Mouse (Mus musculus) left cerebral cortex, adult 18-20 months (tissue): ENCODE data around the gene Cep164. TPM values are rescaled to one million over a fixed set of nuclear protein-coding genes. Genes with fewer than 3 reads are reported as not detected.
A peak's percentile ranks its signal among the peaks of the same experiment; 100 is the strongest.

Experiments used
- DNase-seq, 2 experiments: peaks; one replicate each; pipeline ENCODE4 v3.0.0; 2021 to 2022; ENCODE audit warnings: low spot score in 2 of 2, mixed read lengths in 1 of 2
- total RNA-seq, 2 experiments: library from RNA; stranded (reverse); gene quantifications; 2 replicates each; pipeline ENCODE4 v1.2.3; 2021

Gene Cep164
- total RNA-seq, 2 experiments from 2014 or later: 12.1 to 13.4 TPM

DNA sequence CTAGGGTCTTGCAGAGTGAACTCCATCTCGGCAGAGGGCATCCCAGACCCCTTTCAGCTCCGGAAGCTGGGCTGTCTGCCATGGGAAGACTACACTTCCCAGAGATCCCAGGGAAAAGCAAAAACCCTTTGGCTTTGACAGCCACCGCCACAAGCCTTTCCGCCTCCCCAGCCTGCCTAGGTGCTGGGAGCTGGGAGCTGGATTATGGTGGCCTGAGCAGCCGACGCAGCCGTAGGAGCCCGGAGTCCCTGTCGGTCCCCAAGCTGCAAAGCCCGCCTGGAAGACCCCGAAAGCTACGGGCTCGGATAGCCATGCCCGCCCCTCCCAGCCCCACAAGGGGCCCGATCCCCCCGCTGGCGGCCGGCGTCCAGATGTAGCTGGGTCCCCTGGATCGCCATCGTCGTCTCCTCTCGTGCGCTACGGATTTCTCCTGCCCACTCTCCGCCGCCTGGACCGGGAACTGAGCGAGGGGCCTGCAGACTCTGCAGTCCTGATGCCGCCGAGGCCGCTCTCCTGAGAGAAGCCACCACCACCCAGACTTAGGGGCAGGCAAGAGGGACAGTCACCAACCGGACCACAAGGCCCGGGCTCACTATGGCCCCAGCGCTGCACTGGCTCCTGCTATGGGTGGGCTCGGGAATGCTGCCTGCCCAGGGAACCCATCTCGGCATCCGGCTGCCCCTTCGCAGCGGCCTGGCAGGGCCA lies 10.1 kb upstream of the Cep164 start, which contains the start of gene Bace1:
Gene Bace1 (plus strand): TSS at position 147 of the 705 bp plus-strand sequence.
- DNase-seq: peak; percentile 86 to 89

DNA sequence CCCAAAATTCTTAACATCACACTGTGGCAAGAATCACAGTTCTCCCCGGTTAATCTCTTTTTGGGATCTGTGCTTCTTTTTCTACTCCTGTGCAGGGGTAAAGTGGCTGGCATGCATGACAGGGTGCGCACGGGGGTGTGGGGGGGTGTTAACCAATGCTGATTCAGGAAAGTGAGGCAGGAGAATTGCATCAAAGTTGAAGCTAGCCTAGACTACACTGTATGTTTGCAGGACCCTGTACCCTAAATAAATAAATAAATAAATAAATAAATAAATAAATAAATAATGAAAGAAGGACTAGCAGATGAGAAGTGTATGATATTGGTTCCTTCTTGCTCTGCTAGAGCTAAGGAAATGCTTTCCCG lies 9.6 kb upstream of the Cep164 start:
- no peak for DNase-seq

DNA sequence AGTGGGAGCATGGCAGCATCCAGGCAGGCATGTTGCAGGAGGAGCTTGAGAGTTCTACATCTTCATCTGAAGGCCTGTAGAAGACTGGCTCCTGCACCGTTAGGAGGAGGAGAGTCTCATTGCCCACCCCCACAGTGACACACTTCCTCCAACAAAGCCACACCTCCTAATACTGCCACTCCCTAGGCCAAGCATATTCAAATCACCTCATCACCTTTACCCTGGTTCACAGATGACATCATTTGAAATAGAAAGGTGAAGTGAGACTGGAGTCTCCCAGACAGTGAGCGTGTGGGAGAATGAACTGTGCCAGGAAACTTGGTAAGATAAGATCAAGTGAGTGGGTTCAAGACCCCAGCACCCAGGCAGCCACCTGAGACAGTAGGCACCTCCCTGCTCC lies 5.0 kb upstream of the Cep164 start:
- no peak for DNase-seq

DNA sequence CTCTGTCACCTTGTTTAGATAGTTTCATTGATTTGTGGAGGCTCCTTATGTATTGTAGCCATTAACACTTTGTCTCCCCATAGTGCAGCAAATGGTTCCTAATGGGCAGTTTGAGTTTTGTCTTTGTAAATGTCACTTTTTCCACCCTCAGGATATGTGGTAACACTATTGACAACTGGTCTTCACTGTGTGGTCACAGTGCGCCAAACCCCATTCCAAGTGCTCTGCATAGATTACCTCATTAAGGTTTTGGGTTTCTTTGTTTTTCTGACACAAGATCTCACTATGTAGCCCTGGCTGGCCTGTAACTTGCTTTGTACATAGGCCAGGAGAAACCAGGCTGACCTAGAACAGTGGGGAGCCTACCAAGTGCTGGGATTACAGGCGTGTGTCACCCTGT lies 4.4 kb upstream of the Cep164 start:
- DNase-seq: no peak

DNA sequence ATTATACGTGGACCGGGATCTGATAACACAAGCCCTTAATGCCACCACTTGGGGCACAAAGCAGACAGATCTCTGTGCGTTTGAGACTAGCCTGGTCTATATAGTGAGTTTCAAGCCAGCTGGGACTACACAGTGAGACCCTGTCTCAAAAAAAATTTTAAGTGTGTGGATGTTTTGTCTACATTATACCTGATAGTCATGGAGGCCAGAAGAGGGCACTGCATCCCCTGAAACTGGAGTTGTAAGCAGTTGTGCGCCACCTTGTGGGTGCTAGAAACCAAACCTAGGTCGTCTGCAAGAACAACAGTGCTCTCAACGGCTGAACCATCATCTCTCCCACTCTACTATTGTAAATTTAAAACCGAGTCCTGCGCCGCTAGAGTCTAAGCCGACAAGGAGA lies 616 bp upstream of the Cep164 start:
- peak; percentile 64 to 65 for DNase-seq

DNA sequence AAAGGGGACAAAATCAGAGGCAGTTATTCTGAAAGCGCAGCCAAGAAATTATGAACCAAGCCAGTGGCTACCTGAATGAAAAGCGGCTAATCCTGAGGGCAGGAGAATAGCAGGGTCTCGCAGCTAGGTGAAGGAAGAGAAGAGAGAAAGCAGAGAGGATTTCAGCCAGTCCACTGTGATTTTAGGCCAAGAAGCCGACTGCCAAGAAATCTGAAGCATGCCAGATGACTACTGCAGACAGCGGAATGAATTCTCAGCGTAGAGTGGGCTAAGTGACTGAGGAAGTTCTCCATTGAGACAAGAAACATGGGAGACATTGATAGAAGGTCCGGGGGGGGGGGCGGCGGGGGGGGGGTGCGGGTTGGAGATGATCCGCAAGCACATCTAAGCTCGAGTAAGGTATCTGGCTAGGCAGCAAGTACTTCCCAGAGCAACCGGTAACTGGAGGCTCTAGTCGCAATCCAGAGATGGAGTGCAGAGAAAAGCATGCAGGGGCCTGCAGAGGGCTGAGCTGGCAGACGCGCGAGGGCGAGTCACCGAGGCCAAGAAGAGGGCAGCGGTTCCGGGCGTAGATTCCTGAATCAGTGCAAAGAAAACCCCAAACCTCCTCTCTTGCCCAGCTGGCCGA lies 714 bp downstream of the Cep164 start:
- no peak for DNase-seq

DNA sequence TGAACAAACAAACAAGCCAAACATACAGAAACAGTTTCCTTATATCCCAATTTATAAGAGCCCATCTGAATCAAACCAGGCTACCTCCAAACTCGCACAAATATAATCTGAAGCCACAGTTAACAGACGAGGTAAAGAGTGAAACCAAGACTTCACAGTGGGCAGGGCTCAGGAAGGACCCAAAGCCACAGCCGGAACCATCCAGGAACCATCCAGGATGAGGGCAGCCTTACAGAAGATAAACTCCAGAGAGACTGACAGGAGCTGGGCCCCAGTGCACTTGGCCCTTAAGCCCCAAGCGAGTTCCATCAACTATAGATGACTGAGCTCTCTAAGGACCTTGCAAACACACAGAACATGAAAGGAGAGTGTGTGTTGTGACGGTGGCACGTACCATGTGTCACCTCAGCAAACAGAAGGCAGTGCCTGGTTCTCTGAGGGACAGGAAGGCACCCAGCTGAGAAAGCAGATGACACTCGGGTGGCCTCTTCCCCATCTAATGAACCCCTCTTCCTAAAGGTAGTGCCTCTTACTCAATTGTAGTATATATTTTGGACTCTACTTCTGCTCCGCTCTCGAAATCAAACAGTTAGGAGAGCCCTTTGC lies 10.0 kb downstream of the Cep164 start:
- DNase-seq: no peak

DNA sequence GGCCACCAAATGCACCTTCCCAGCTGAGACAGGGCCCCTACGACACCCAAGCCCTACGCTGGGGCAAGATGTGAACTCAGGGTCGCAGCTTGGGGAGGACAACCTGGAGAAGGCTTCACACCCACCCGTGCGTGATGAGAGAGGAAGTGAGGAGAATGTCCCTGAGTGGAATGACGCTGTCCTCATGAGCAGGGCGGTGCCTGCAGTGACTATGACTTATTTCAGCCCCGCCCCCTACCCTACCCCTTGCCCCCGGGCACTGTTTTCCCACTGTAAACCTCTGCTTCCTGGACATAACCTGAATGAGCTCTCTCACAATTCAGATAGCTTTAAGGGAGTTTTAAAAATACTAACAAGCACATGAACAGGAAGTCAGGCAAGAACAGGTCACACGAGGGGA lies 13.0 kb downstream of the Cep164 start:
- no peak for DNase-seq

DNA sequence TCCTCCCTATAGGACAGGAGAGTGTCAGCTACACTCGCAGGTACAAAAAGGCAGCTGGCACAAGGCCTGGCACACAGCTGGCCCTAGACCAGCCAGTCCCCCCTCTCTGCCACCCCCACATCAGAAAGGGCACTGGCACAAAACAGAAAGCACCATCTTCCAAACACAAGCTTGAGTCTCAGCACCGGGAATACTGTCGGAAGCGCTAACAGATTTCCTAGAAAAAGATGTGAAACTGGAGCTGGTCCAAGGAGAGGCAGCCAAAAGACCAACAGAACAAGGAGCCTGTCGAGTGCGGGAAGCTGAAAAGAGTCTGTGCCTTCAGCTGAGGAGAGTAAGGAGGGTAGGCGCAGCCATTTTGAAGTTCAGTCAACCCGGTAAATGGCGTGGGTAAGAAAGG lies 13.4 kb downstream of the Cep164 start:
- DNase-seq: peak; percentile 44 to 53

DNA sequence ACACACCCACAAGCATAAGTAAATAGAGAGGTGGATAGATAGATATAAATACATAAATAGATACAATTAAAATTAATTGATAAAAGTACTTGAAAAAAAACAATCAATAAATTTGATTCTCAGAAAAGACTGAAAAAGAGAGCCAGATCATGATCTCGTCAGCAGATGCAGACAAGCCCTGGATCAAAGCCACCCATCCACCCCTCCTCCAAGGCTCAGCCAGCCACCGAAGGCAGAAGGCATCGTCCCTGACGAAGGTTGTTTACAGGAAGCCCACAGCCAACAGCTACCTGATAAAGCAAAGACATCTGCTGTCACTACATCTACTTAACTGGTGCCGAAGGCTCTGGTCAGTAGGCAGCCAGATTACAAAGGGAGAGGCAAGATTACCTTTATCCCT lies 16.5 kb downstream of the Cep164 start:
- DNase-seq: no peak

DNA sequence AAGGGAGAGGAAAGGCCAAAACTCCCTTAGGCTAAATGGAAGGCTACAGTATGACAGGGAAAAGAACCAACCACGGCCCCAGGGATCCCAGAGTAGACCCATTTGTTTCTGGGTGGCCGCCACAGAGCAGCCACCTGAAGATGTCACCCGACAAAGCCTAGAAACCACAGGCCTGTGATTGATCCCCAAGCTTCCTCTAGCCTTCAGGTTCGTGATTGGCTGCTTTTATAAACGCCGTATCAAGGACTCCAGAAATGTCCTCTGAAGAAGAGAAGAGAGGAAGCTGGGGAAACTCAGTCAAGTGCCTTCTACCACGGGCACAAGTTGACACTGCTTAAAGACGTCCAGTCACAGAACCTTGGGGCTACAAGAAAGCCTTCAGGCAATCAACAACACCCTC lies 20.7 kb downstream of the Cep164 start:
- no peak for DNase-seq

DNA sequence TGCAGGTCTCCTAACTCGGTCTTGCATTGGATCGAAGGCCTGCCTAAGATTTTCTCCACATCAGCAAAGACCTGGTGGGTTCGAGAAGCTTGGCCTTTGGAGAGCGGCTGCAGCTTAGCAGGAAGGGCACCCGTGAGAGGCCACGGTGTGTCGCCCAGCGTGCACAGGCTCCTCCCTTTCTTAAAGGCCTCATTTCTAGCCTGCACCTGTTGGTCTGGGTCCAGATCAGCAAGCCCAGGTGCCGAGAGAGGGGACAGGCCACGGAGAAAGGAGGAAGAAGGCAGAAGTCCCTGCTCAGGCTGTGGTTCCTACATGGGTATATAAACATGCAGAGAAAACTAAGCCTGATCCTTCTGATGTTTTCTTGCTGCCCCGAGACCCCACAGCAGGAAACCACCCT lies 21.2 kb downstream of the Cep164 start:
- no peak for DNase-seq

DNA sequence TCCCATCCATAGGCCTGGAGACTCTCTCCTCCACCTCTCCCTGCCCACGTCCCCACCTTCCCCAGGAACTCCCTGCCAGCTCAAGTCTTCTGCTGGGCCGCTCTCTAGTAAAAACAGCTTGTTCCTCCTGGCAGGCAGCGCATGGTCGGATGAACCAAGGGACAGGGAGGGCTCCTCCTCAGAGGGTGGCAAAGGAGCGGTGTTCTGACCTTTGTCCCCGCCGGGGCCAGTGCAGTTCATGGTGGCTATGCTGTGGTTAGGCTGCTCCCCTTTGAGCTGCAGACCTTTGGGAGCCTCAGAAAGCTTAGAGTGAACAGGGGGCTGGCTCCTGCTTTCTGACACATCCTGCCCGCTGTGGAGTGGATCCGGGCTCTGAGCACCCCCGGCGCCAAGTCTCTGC lies 21.6 kb downstream of the Cep164 start:
- DNase-seq: no peak

DNA sequence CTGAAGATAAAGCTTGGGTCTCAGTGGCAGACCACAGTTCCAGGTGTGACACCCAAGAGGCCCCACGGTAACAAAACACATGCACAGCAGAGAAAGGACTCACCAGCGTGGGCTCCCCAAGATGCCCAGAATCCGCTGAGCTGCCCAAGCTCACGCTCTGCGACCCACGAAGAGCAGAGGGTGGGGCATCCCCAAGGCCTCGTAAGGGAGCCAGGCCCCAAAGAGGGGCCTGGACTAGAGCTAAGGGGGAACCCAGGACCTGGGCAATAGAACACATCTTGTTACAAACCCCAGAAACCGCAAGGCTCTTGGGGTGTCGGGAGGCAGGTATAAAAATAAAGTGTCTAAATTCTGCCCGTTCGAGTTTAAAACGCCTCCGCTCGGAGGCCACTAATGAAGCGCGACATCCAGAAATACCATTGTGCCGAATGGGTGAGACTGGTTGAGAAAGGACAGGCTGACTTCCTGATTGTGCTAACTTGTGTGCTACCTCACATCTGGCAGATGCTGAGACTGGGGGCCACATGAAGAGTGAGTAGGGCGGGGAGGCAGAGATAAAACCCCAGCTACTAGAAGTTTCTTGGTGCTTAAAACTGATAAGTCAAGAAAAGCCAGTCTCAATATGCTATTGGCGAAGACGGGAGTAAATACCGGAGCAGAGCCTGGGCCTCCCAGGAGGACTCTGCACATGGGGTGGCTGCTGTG lies 25.3 kb downstream of the Cep164 start:
- no peak for DNase-seq

DNA sequence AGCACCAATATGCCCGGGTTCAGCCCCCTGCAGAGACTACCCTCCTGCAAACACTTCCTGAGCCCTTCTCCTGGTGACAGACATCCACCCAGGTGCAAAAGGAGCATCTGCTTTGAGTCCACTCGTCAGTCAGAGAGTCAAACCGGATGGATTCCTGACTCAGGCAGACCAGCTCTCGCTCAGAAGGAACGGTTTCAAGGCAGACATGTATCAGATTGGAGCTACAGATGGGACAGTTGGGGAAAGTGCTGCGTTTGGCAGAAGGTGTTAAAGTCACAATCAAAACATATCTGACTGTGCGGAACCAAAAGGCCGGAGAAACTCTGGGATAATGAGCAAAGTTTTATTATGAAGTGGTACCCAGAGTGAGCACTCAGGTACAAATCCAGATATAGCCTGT lies 29.1 kb downstream of the Cep164 start:
- no peak for DNase-seq

DNA sequence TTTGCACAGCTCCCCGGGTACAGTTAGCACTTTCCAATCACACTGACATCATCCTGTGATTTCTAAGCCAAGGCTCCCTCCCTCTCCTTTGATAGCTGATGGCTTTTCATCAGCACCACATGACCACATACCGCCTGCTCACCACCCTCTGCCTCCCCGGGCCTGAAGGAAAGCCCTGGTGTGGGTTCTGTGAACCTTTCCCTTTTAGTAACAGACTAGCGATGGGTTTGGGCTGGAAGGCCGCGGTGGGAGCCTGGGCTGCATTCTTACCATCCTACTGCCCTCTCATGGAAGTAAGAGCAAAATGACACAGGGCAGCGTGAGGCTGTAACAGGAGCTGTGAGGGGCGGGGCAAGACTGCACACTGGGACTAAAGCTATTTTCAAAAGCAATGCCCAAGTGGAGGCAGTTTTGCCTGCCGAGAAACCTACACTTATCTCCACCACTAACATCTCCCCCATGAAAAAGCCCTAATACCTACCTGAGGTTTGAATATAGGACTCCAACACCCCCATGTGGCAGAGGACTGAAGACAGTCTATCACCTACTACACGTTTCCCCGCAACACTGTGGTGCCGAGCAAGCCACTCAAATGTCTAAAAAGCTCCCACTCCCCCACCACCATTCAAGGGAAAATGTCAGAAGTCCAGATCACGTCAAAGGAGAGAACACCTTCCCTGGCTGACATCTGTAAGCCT lies 29.9 kb downstream of the Cep164 start:
- peak in 1 of 2 experiments; percentile 18 for DNase-seq

DNA sequence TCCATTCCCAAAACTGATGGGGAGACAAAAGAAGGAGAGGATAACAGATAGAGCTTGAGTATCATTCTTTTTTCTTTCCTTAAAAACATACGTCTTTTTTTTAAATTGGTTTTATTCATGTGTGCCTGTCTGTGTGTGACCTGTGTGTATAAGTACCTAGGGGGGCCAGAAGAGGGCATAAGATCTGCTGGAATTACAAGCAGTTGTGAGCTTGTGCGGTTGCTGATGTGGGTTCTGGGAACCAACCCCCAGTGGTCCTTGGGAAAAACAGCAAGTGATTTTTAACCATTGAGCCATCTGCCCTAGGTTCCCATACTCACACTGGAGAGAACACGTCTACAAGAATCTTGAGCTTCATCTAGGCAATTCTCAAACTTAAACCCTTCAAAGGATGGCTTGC lies 31.2 kb downstream of the Cep164 start:
- no peak for DNase-seq

DNA sequence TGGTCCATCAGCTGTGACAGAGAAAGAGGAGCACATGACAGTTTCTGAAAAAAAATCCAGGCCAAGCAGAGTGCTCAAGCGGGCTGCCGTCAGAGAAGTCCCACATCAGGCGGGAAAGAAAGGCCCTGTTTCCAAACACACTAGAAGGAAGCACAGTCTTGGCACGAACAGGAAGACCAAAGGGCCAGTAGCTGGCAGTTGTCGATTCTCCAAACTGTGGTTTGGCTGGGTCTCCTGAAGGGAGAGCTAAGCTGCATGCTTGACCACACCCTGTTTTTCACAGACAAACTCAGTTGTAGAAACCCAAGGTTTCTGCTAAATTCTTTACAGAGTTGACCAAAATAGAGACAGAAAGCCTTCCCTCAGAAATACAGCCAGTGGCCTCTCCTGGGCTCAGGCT lies 32.8 kb downstream of the Cep164 start:
- no peak for DNase-seq

DNA sequence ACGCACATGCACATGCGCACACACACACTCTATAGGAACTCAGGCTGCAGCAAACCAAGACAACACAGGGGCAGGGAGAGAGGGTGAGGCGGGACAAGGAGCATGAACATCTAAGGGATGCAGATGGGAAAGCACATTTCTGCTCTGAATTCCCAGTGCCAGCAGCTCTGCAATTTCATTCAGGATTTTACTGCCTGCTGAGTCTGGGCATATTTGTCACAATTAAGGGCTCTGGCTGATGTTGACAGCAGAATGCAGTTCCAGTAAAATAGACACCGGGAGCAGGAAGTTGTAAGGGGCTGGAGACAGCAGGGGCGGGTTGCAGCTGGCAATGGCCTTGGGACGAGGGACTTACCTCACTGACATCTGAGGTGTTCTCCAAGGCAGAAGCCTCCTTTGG lies 34.8 kb downstream of the Cep164 start:
- no peak for DNase-seq

DNA sequence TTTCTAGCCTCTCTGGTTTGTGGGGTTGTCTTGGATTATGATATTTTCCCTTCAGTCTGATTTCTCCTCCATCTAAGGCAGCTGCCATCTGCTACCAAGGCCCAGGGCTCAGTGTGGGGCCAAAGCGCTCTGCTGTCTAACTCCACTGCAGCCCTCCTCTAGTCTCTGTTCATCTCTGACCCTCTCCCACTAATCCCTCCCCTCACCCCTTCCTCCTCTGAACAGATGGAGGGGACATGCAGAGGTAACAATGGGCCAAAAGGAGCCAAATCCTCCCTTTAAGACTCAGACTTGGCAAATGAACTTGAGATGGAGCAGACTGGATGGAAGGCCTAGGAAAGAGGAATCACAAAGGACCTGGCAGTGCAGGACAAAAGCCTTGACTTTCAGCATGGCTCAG lies 36.3 kb downstream of the Cep164 start:
- DNase-seq: no peak

DNA sequence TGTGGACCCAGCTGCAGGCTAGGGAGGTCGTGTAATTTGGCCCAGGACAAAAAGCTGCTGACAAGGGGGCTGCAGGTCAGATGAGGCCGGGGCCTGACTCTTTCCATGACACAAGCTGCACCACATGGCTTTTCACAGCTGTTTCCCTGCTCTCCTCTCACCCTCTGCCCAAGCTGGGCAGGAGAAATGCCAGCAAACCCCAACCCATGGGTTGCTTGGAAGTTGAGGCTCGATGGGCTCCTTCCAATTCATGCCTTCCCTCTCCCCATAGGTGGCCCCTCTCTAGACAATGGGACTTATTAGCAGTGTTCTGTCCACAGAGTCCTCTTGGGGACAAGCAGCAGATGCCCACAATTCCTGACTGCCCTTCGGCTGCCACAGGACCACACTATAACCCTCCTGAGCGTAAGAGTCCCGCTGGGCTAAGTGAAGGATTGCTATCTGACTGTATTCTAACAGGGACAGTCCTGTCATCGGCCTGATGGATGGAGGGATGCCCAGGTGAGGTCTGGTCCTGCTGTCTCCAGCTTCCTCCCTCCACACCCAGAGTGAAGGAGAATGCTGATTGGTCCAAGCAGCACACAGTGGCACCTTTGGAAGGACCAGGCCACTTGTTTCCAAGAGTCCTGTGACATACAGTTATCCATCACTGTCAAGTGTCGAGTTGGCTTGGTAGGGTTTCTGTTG lies 36.9 kb downstream of the Cep164 start:
- no peak for DNase-seq
